Mouse (Mus musculus): ENCODE data around the gene Fkbp10. TPM values are rescaled to one million over a fixed set of nuclear protein-coding genes. Genes with fewer than 3 reads are reported as not detected.

Fkbp10 gene
- polyA plus RNA-seq, 1 experiment from 2014 or later = 62.1 TPM

DNA sequence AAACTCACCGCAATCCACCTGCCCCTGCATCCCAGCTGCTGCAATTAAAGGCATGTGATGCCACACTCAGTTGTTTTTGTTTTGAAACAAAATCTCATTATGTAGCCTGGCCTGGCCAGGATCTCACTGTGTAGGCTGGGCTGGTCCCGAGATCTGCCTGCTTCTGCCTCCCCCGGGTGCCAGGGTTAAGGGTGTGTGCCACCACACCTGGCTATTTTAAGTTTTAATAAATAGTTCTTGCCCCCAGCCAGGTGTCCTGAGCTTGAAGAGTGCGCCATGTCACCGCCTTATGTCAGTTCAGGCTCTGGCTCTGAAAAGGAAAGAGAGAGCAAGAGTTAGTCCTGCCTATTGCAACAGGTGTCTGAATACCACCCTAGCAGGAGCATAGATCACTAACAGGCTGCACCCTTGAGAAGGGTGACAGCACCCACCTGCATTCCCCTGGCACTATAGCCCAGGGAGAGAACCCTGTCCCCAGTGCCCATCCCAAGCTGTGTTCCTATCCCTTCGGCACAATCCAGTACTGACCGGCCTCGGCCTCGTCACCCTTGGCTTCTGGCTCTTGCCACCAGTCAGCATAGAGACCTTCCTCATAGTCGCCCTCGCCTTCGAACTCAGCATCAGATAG lies 6.5 kb upstream of the Fkbp10 start:
- Histone ChIP-seq H3K36me3 (ENCODE audit: control insufficient read depth, insufficient read depth, low read length) (no peaks in the 10 kb centered on the region; the same call in 1 of the 2 replicates), H3K9ac (ENCODE audit: low read length) (no peak overlapping the region), H3K27ac (replicated peaks) (no peak overlapping the region), H3K4me1 (replicated peaks; ENCODE audit: control insufficient read depth, insufficient read depth) (peaks cover 10% of the 10 kb centered on the region; the same call in 1 of the 2 replicates), H3K4me3 (ENCODE audit: low read depth, low read length) (no peak overlapping the region), H3K27me3 (ENCODE audit: control insufficient read depth, insufficient read depth, low read length) (no peaks in the 10 kb centered on the region), H3K4me2 (replicated peaks; ENCODE audit: low read depth) (no peak overlapping the region), H3K9me3 (ENCODE audit: control insufficient read depth, low read length) (no peaks in the 10 kb centered on the region)
- ATAC-seq (ENCODE audit: low FRiP score, low TSS enrichment) (no peak), DNase-seq (ENCODE audit: low spot score) (no peak)
- 91% methylated on average over 12 of the region's 12 CpGs for WGBS
- TF ChIP-seq EP300 (optimal IDR thresholded peaks at IDR 0.05) = no peak
- no peak for TF ChIP-seq CTCF (IDR thresholded peaks at IDR 0.05; ENCODE audit: low read depth)

DNA sequence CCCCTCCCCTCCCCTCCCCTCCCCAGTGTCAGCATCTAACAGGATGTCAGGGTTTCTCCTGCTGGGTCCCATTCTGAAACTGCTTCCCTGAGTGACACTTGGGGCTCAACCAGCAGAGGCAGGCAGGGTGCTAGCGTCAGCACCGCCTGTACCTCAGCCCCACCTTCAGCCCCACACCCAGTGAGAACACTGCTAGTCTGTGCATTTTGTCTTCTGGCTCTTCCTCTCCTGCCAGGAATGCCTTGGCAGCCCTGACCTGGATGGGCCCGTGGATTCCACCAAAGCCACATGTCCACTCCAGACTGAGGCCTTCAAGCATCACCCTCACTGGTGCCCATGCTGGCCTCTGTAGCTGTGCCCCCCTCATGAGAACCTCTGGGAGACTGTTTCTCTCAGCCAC lies 5.8 kb upstream of the Fkbp10 start:
- H3K9me3 ChIP-seq (ENCODE audit: control insufficient read depth, low read length) = no peaks in the 10 kb centered on the region
- 58% methylated on average over 3 of the region's 3 CpGs for WGBS
- no peaks in the 10 kb centered on the region; the same call in 1 of the 2 replicates for H3K36me3 ChIP-seq (ENCODE audit: control insufficient read depth, insufficient read depth, low read length)
- ATAC-seq (ENCODE audit: low FRiP score, low TSS enrichment) = no peak
- no peaks in the 10 kb centered on the region for H3K27me3 ChIP-seq (ENCODE audit: control insufficient read depth, insufficient read depth, low read length)
- H3K27ac ChIP-seq (replicated peaks) = no peak overlapping the region
- TF ChIP-seq EP300 (optimal IDR thresholded peaks at IDR 0.05) (no peak), CTCF (IDR thresholded peaks at IDR 0.05; ENCODE audit: low read depth) (no peak)
- DNase-seq (ENCODE audit: low spot score) = no peak
- no peak overlapping the region for H3K4me2 ChIP-seq (replicated peaks; ENCODE audit: low read depth)
- H3K4me1 ChIP-seq (replicated peaks; ENCODE audit: control insufficient read depth, insufficient read depth) = peaks cover 10% of the 10 kb centered on the region; the same call in 1 of the 2 replicates
- H3K9ac ChIP-seq (ENCODE audit: low read length) = no peak overlapping the region
- H3K4me3 ChIP-seq (ENCODE audit: low read depth, low read length) = no peak overlapping the region

DNA sequence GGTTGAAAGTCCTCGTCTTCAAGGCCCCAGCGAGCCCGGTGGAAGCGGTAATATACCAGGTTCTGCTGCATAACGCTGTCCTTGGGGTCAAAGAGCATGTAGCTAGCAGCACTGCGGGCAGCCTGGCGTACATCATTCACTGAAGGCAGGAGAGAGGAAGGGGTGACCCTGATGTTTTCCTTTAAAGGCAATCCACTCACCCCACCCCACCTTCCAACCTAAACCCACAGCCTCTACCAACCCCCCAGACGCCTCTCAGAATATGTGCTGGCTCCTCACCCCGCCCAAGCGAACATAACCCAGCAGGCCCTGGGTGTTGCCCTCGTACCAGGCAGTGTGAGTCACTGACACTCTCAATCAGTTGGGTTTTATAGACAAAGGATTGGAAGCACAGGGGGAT lies 3.8 kb upstream of the Fkbp10 start:
- Histone ChIP-seq H3K27me3 (ENCODE audit: control insufficient read depth, insufficient read depth, low read length) (no peaks in the 10 kb centered on the region), H3K9ac (ENCODE audit: low read length) (peak overlapping the region; percentile 18; the same call in 1 of the 2 replicates), H3K4me2 (replicated peaks; ENCODE audit: low read depth) (peak overlapping the region; percentile 79), H3K4me1 (replicated peaks; ENCODE audit: control insufficient read depth, insufficient read depth) (peaks cover 7% of the 10 kb centered on the region; the same call in 1 of the 2 replicates), H3K36me3 (ENCODE audit: control insufficient read depth, insufficient read depth, low read length) (no peaks in the 10 kb centered on the region; the same call in 1 of the 2 replicates), H3K9me3 (ENCODE audit: control insufficient read depth, low read length) (no peaks in the 10 kb centered on the region), H3K4me3 (ENCODE audit: low read depth, low read length) (0 out of 2 replicates have a peak overlapping the region, but pooled peaks have one; percentile 12), H3K27ac (replicated peaks) (peak overlapping the region; percentile 94)
- 46% methylated on average over 11 of the region's 11 CpGs for WGBS
- TF ChIP-seq CTCF (IDR thresholded peaks at IDR 0.05; ENCODE audit: low read depth) (no peak), EP300 (optimal IDR thresholded peaks at IDR 0.05) (no peak)
- ATAC-seq (ENCODE audit: low FRiP score, low TSS enrichment) = peak; percentile 26; the same call in 1 of the 2 replicates
- DNase-seq (ENCODE audit: low spot score) = peak; percentile 75

DNA sequence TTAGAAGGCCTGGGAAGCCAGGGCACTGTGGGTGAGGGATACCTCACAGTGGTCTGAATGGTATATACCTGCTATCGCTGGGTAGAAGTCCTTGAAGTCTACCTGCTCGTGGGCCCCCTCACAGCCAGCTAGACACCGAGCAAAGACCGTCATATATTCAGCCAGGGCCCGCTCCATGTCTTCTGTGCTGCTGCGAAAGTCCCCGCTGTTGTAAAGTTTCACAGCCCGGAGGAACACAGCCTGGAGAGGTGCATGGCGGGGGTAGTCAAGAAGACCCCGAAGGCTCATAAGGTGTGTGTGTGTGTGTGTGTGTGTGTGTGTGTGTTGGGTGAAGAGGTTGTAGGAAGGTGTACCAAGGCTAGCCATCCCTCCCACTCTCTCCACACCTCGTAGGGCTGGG lies 2.0 kb upstream of the Fkbp10 start:
- Histone ChIP-seq H3K4me1 (replicated peaks; ENCODE audit: control insufficient read depth, insufficient read depth) (peaks cover 7% of the 10 kb centered on the region; the same call in 1 of the 2 replicates), H3K27me3 (ENCODE audit: control insufficient read depth, insufficient read depth, low read length) (no peaks in the 10 kb centered on the region), H3K9me3 (ENCODE audit: control insufficient read depth, low read length) (no peaks in the 10 kb centered on the region), H3K4me2 (replicated peaks; ENCODE audit: low read depth) (peak overlapping the region; percentile 79), H3K27ac (replicated peaks) (peak overlapping the region; percentile 94), H3K9ac (ENCODE audit: low read length) (peak overlapping the region; percentile 83), H3K36me3 (ENCODE audit: control insufficient read depth, insufficient read depth, low read length) (no peaks in the 10 kb centered on the region; the same call in 1 of the 2 replicates), H3K4me3 (ENCODE audit: low read depth, low read length) (peak overlapping the region; percentile 71)
- no peak for ATAC-seq (ENCODE audit: low FRiP score, low TSS enrichment)
- no peak for DNase-seq (ENCODE audit: low spot score)
- WGBS = 59% methylated on average over 11 of the region's 11 CpGs
- TF ChIP-seq CTCF (IDR thresholded peaks at IDR 0.05; ENCODE audit: low read depth) (no peak), EP300 (optimal IDR thresholded peaks at IDR 0.05) (no peak)

DNA sequence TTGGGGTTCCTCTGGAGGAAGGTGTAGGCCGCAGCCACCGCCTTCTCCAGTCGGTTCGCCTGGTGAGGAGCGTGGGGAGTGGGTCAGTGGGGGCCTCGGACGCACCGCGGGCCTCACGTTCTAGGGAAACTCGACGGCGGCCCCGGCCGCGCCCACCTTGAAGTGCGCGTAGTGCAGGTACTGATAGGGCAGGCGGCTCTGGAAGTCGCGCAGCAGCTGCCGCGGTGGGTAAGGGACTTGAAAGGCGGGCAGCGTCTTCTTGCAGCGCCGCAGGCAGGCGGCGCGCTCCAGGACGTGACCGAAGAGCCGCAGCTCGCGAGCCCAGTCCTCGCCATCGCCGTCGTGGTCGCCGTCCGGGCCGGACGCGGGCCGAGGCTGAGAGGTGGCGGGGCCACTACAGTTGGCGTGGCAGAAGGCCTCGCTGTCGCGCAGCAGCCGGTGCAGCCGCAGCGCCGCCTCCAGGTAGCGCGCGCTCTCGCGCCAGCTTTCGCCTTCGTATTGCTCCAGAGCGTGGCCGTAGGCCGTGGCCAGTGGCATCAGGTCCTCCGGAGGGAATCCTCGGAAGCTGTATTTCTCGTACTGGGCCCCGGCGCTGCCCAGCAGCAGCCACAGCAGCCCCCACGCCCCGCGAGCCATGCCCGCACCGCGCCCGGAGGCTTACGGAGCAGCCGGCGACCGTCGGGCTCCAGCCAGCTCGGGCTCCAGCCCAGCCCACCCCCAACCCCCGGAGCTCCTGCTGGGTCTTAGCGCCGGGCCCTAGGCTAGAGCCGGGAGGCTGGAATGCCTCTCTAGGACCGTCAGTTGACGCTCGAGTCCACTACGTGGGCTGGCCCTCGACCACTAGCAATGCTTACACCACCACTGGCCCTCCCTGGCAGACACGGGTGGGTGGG lies 1.2 kb upstream of the Fkbp10 start, which contains the start of gene P3h4:
P3h4 (minus strand) TSS at position 816 of the 893 bp plus-strand sequence.
- peak within 1 kb of the TSS; percentile 71 for H3K4me3 ChIP-seq (ENCODE audit: low read depth, low read length)
- no peaks in the 10 kb centered on the region for H3K9me3 ChIP-seq (ENCODE audit: control insufficient read depth, low read length)
- peaks cover 7% of the 10 kb centered on the region; the same call in 1 of the 2 replicates for H3K4me1 ChIP-seq (replicated peaks; ENCODE audit: control insufficient read depth, insufficient read depth)
- peak within 1 kb of the TSS; percentile 94 for H3K27ac ChIP-seq (replicated peaks)
- 1% methylated on average over 86 of the region's 93 CpGs for WGBS
- H3K36me3 ChIP-seq (ENCODE audit: control insufficient read depth, insufficient read depth, low read length) = no peaks in the 10 kb centered on the region
- peak; percentile 90 for ATAC-seq (ENCODE audit: low FRiP score, low TSS enrichment)
- peak within 1 kb of the TSS; percentile 83 for H3K9ac ChIP-seq (ENCODE audit: low read length)
- no peak for TF ChIP-seq EP300 (optimal IDR thresholded peaks at IDR 0.05)
- peak; percentile 81 for TF ChIP-seq CTCF (IDR thresholded peaks at IDR 0.05; ENCODE audit: low read depth)
- H3K4me2 ChIP-seq (replicated peaks; ENCODE audit: low read depth) = peak within 1 kb of the TSS; percentile 79
- peak; percentile 91 for DNase-seq (ENCODE audit: low spot score)
- H3K27me3 ChIP-seq (ENCODE audit: control insufficient read depth, insufficient read depth, low read length) = no peaks in the 10 kb centered on the region

Measured in stomach, postnatal 0 days (tissue).